Mouse (Mus musculus): ENCODE measurements around the gene Exoc6. TPM values are rescaled to one million over a fixed set of nuclear protein-coding genes. Genes with fewer than 3 reads are reported as not detected.
A peak's percentile ranks its signal among the peaks of the same experiment; 100 is the strongest.

Gene Exoc6
- polyA plus RNA-seq, 1 experiment from 2014 or later: 20.6 TPM

DNA sequence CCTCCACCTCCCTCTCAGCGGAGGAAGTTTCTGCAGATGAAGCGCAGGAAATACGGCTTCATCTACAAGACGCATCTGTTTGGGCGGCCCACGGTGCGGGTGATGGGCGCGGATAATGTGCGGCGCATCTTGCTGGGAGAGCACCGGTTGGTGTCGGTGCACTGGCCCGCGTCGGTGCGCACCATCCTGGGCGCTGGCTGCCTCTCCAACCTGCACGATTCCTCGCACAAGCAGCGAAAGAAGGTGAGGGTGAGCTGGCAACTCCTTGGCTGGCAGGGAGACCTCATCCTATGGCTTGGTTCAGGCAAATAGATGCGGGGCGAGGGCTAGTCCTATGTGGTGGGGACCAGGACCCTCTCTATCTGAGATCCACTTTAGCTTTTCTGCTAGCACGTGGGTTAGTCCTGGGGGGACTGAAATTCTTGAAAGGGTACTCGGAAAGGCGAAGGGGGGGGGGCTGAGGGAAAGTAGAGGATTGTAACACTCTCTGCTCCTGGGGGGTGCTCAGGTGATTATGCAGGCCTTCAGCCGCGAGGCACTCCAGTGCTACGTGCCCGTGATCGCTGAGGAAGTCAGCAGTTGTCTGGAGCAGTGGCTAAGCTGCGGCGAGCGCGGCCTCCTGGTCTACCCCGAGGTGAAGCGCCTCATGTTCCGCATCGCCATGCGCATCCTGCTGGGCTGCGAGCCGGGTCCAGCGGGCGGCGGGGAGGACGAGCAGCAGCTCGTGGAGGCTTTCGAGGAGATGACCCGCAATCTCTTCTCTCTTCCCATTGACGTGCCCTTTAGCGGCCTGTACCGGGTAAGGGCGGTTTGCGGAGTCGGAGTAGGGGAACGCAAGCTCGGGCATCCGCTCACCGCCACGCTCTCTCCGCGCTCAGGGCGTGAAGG lies 148.3 kb downstream of the Exoc6 start:
- Histone ChIP-seq H3K27me3 (ENCODE audit: control insufficient read depth, insufficient read depth, low read length) (peaks cover 99% of the 10 kb centered on the region), H3K36me3 (ENCODE audit: control insufficient read depth, insufficient read depth, low read length) (no peaks in the 10 kb centered on the region), H3K9ac (ENCODE audit: low read length) (no peak overlapping the region), H3K27ac (replicated peaks in 1 of 2; ENCODE audit: control insufficient read depth in 1 of 2, insufficient read depth in 1 of 2, low read depth in 2 of 2, low read length in 2 of 2) (no peak overlapping the region), H3K9me3 (ENCODE audit: control insufficient read depth, low read length) (no peaks in the 10 kb centered on the region), H3K4me3 (ENCODE audit: control insufficient read depth in 1 of 2, insufficient read depth in 1 of 2, low read depth in 1 of 2, low read length in 2 of 2) (peak overlapping the region; percentile 40 to 44; a peak in 3 of 4 replicates), H3K4me1 (ENCODE audit: control insufficient read depth in 2 of 2, insufficient read depth in 2 of 2, low read length in 2 of 2) (peaks cover 9 to 29% of the 10 kb centered on the region in 2 experiments), H3K4me2 (ENCODE audit: low read length) (peak overlapping the region; percentile 72)
- no peak for ATAC-seq (ENCODE audit: insufficient number of reproducible peaks, insufficient read depth, low FRiP score, low read depth)
- WGBS: 1% methylated on average over 63 of the region's 63 CpGs

DNA sequence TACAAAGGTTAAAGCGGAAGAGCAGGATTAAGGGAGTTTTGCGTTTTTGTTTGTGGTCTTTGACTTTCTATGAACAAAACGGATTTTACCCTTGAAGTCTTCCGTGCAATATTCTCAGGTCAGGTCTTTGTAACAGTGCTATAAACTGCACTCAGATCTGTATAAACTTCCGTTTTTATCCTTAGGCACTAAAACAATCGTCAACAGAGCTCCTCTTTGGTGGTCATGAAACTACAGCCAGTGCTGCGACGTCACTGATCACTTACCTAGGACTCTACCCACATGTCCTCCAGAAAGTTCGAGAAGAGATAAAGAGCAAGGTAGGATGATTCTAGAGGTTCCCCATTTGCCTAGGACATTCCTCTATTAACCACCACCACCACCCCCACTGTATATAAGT lies 149.5 kb downstream of the Exoc6 start:
- Histone ChIP-seq H3K27me3 (ENCODE audit: control insufficient read depth, insufficient read depth, low read length) (peaks cover 89% of the 10 kb centered on the region), H3K4me2 (ENCODE audit: low read length) (no peak overlapping the region), H3K4me3 (ENCODE audit: control insufficient read depth in 1 of 2, insufficient read depth in 1 of 2, low read depth in 1 of 2, low read length in 2 of 2) (no peak overlapping the region), H3K36me3 (ENCODE audit: control insufficient read depth, insufficient read depth, low read length) (no peaks in the 10 kb centered on the region), H3K27ac (replicated peaks in 1 of 2; ENCODE audit: control insufficient read depth in 1 of 2, insufficient read depth in 1 of 2, low read depth in 2 of 2, low read length in 2 of 2) (no peak overlapping the region), H3K9ac (ENCODE audit: low read length) (no peak overlapping the region), H3K9me3 (ENCODE audit: control insufficient read depth, low read length) (no peaks in the 10 kb centered on the region), H3K4me1 (ENCODE audit: control insufficient read depth in 2 of 2, insufficient read depth in 2 of 2, low read length in 2 of 2) (peaks cover 9 to 29% of the 10 kb centered on the region in 2 experiments)
- 24% methylated on average over 9 of the region's 9 CpGs for WGBS
- ATAC-seq (ENCODE audit: insufficient number of reproducible peaks, insufficient read depth, low FRiP score, low read depth): no peak

DNA sequence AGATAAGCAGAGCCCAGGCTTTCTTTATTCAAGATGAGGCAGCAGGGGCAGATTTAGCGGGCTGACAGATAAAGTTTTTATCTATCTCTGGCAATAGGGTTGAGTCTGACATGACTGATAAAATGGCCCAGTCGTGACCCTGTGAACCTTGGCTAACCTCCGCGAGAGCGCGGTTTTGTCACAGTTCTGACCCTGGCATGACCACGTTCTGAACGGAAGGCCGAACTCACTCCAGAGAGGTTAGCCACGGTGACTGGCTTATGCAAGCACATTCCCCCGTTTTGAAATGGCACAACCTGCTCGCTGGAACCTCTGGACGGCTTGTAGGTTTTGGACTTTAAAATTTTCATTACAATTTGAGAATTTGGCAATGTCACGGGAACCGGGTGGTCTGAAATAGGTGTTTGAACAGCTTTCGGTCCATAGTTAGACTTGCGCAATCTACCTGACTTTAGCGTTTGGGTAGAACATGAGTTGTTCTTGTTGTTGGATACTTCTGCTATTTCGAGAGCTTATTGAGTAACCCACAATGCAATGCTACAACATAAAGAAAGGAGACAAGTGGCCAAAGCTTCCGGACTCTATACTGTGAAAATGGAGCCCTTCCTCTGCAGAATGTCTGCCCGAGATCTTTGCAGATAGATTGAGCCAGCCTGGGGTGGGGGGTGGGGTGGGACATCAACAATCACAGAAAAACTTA lies 152.3 kb downstream of the Exoc6 start:
- Histone ChIP-seq H3K4me1 (ENCODE audit: control insufficient read depth in 2 of 2, insufficient read depth in 2 of 2, low read length in 2 of 2) (peaks cover 2 to 10% of the 10 kb centered on the region in 2 experiments; a peak in 3 of 4 replicates), H3K27ac (replicated peaks in 1 of 2; ENCODE audit: control insufficient read depth in 1 of 2, insufficient read depth in 1 of 2, low read depth in 2 of 2, low read length in 2 of 2) (no peak overlapping the region), H3K4me3 (ENCODE audit: control insufficient read depth in 1 of 2, insufficient read depth in 1 of 2, low read depth in 1 of 2, low read length in 2 of 2) (no peak overlapping the region), H3K4me2 (ENCODE audit: low read length) (no peak overlapping the region), H3K9ac (ENCODE audit: low read length) (no peak overlapping the region), H3K36me3 (ENCODE audit: control insufficient read depth, insufficient read depth, low read length) (no peaks in the 10 kb centered on the region), H3K27me3 (ENCODE audit: control insufficient read depth, insufficient read depth, low read length) (peaks cover 69% of the 10 kb centered on the region), H3K9me3 (ENCODE audit: control insufficient read depth, low read length) (no peaks in the 10 kb centered on the region)
- ATAC-seq (ENCODE audit: insufficient number of reproducible peaks, insufficient read depth, low FRiP score, low read depth): no peak
- 39% methylated on average over 21 of the region's 21 CpGs for WGBS

DNA sequence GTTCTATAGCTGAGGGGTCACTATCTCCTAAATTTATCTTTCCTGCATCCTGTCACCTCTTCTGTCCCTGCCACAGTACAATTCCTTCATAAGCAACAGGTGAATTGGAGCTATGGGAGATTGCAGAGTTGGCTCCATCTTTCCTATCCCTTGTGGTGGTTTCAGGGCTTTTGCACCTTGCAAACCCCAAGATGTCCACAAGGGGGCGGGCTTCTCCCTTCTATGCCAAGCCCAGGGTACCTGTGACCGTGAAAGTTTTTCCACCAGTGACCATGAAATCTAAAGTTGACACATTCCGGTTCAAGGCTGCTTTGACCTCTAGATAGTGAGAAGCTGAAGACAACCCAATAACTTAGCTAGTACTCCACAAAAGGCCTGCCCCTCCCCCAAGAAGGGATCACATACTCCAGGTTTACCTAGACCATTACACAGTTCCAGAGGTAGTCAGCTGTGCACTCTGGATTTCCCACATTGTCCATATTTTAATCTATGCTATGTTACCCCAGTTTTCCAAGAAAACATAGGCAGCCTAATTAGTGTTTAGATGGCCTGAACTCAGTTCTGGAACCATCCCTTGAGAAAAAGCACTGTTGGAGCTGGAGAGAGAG lies 153.8 kb downstream of the Exoc6 start:
- Histone ChIP-seq H3K9ac (ENCODE audit: low read length) (no peak overlapping the region), H3K4me2 (ENCODE audit: low read length) (no peak overlapping the region), H3K4me1 (ENCODE audit: control insufficient read depth in 2 of 2, insufficient read depth in 2 of 2, low read length in 2 of 2) (peaks cover 0 to 2% of the 10 kb centered on the region in 2 experiments; a peak in 1 of 4 replicates), H3K36me3 (ENCODE audit: control insufficient read depth, insufficient read depth, low read length) (no peaks in the 10 kb centered on the region), H3K4me3 (ENCODE audit: control insufficient read depth in 1 of 2, insufficient read depth in 1 of 2, low read depth in 1 of 2, low read length in 2 of 2) (no peak overlapping the region), H3K27me3 (ENCODE audit: control insufficient read depth, insufficient read depth, low read length) (peaks cover 54% of the 10 kb centered on the region), H3K9me3 (ENCODE audit: control insufficient read depth, low read length) (no peaks in the 10 kb centered on the region), H3K27ac (replicated peaks in 1 of 2; ENCODE audit: control insufficient read depth in 1 of 2, insufficient read depth in 1 of 2, low read depth in 2 of 2, low read length in 2 of 2) (no peak overlapping the region)
- WGBS: 4% methylated on average over 3 of the region's 3 CpGs
- ATAC-seq (ENCODE audit: insufficient number of reproducible peaks, insufficient read depth, low FRiP score, low read depth): no peak

DNA sequence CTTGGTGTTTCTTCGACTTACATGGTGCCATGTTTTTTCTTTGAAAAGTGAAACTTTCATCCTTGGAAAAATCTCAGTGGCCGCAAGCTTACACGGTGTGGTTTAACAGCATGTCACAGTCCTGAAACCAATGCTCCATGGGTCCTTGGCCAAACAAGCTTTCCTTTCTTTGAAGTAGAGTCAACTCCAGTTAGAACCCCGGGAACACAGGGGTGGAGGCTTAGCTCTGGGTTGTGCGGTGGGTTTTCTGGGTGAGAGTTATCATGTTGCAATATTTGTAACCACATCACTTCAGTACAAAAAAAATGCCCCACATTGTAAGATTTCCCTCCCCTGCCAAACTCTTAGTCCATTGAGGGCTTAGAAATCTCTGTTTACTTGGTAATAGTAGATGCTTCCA lies 155.5 kb downstream of the Exoc6 start:
- H3K4me1 ChIP-seq (ENCODE audit: control insufficient read depth in 2 of 2, insufficient read depth in 2 of 2, low read length in 2 of 2): 0 out of 4 replicates have a peak, but pooled peaks cover 0 to 2% of the 10 kb centered on the region in 2 experiments
- no peaks in the 10 kb centered on the region for H3K36me3 ChIP-seq (ENCODE audit: control insufficient read depth, insufficient read depth, low read length)
- WGBS: 86% methylated on average over 5 of the region's 5 CpGs
- ATAC-seq (ENCODE audit: insufficient number of reproducible peaks, insufficient read depth, low FRiP score, low read depth): no peak
- no peak overlapping the region for H3K27ac ChIP-seq (replicated peaks in 1 of 2; ENCODE audit: control insufficient read depth in 1 of 2, insufficient read depth in 1 of 2, low read depth in 2 of 2, low read length in 2 of 2)
- H3K27me3 ChIP-seq (ENCODE audit: control insufficient read depth, insufficient read depth, low read length): peaks cover 37% of the 10 kb centered on the region
- H3K9ac ChIP-seq (ENCODE audit: low read length): no peak overlapping the region
- H3K9me3 ChIP-seq (ENCODE audit: control insufficient read depth, low read length): no peaks in the 10 kb centered on the region
- no peak overlapping the region for H3K4me2 ChIP-seq (ENCODE audit: low read length)
- H3K4me3 ChIP-seq (ENCODE audit: control insufficient read depth in 1 of 2, insufficient read depth in 1 of 2, low read depth in 1 of 2, low read length in 2 of 2): no peak overlapping the region

DNA sequence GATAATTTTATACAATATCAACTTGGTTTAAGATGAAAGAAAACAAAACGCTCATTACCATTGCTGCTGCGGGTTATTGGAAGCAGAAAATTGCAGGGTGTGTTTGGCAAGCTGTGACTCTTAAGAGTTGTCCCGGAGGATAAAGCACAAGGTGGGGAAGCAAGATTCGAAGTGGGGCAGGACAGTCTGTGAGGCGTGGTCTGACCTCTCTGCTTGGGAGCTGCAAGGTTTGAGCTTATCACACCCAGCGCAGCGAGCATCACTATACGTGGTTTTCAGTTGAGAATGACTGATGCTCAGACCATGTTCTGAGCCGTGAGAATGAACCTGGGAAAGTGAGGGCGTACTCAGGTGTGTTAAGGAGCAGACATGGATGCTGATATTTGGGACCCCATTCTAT lies 164.5 kb downstream of the Exoc6 start:
- Histone ChIP-seq H3K27me3 (ENCODE audit: control insufficient read depth, insufficient read depth, low read length) (no peaks in the 10 kb centered on the region), H3K4me3 (ENCODE audit: control insufficient read depth in 1 of 2, insufficient read depth in 1 of 2, low read depth in 1 of 2, low read length in 2 of 2) (no peak overlapping the region), H3K9me3 (ENCODE audit: control insufficient read depth, low read length) (no peaks in the 10 kb centered on the region), H3K4me2 (ENCODE audit: low read length) (no peak overlapping the region), H3K27ac (replicated peaks in 1 of 2; ENCODE audit: control insufficient read depth in 1 of 2, insufficient read depth in 1 of 2, low read depth in 2 of 2, low read length in 2 of 2) (no peak overlapping the region), H3K4me1 (ENCODE audit: control insufficient read depth in 2 of 2, insufficient read depth in 2 of 2, low read length in 2 of 2) (peaks cover 0 to 2% of the 10 kb centered on the region in 2 experiments; a peak in 1 of 4 replicates), H3K9ac (ENCODE audit: low read length) (no peak overlapping the region), H3K36me3 (ENCODE audit: control insufficient read depth, insufficient read depth, low read length) (no peaks in the 10 kb centered on the region)
- WGBS: 59% methylated on average over 10 of the region's 10 CpGs
- ATAC-seq (ENCODE audit: insufficient number of reproducible peaks, insufficient read depth, low FRiP score, low read depth): no peak

DNA sequence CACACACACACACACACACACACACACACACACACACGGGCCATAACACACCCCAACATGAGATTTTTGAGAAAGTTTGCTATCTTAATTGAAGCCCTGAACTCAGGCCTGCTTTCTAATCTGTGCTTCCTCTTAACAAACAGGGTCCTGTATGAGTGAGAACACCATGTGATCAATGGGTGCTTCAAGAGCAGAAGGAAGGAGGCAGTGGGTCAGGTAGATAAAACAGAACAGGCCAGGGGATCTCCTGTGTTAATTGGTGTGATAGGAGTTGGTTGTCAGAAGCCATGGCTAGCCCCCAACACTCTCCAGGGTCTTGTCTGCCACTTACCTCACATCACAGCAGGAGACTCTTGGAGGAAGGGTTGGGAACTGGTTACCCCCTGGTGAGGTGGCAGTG lies 165.8 kb downstream of the Exoc6 start:
- Histone ChIP-seq H3K27me3 (ENCODE audit: control insufficient read depth, insufficient read depth, low read length) (no peaks in the 10 kb centered on the region), H3K9me3 (ENCODE audit: control insufficient read depth, low read length) (no peaks in the 10 kb centered on the region), H3K4me3 (ENCODE audit: control insufficient read depth in 1 of 2, insufficient read depth in 1 of 2, low read depth in 1 of 2, low read length in 2 of 2) (no peak overlapping the region), H3K4me2 (ENCODE audit: low read length) (no peak overlapping the region), H3K27ac (replicated peaks in 1 of 2; ENCODE audit: control insufficient read depth in 1 of 2, insufficient read depth in 1 of 2, low read depth in 2 of 2, low read length in 2 of 2) (no peak overlapping the region), H3K4me1 (ENCODE audit: control insufficient read depth in 2 of 2, insufficient read depth in 2 of 2, low read length in 2 of 2) (peaks cover 0 to 2% of the 10 kb centered on the region in 2 experiments; a peak in 1 of 4 replicates), H3K36me3 (ENCODE audit: control insufficient read depth, insufficient read depth, low read length) (no peaks in the 10 kb centered on the region), H3K9ac (ENCODE audit: low read length) (no peak overlapping the region)
- no peak for ATAC-seq (ENCODE audit: insufficient number of reproducible peaks, insufficient read depth, low FRiP score, low read depth)
- WGBS: 43% methylated on average over 1 of the region's 1 CpGs

All from heart, embryonic 14.5 days (tissue).